Mouse (Mus musculus): ENCODE data around the gene Ltn1. TPM values are rescaled to one million over a fixed set of nuclear protein-coding genes. Genes with fewer than 3 reads are reported as not detected.

Gene Ltn1
- polyA plus RNA-seq, 1 experiment from 2014 or later, result 19.3 TPM

DNA sequence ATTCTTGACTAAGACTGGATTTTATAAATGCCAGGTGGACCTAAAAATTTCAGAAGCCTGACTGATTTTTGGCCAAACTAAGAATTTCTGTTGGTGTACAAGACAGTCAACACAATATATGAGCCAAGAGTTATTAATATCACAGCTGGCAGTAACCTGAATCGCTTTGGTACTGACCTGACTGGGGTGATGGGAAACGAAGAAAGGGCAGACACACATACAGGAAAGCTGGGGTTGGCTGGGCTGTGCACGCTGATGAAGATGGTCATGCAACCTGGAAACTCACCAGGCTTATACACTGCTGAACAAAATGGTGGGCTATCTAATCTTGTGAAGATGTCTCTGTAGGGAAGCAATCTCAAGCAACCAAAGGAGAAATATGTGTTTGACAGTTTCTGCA is 102.4 kb downstream of the Ltn1 start:
- ATAC-seq, result no peak
- 94% methylated on average over 3 of the region's 3 CpGs for WGBS

More for the DNA sequence above, 102.4 kb downstream of the Ltn1 start:
- Histone ChIP-seq H3K36me3 (ENCODE audit: control insufficient read depth, insufficient read depth, low read length) (no peaks in the 10 kb centered on the region), H3K4me1 (ENCODE audit: control insufficient read depth, insufficient read depth, low read length) (no peaks in the 10 kb centered on the region), H3K4me2 (ENCODE audit: low read depth, low read length) (no peak overlapping the region), H3K27ac (ENCODE audit: low read length) (no peak overlapping the region), H3K27me3 (replicated peaks; ENCODE audit: control insufficient read depth, insufficient read depth, low read length) (no peaks in the 10 kb centered on the region), H3K4me3 (ENCODE audit: low read length) (no peak overlapping the region), H3K9ac (ENCODE audit: low read depth, low read length) (no peak overlapping the region), H3K9me3 (ENCODE audit: control insufficient read depth, low read length) (no peaks in the 10 kb centered on the region)

Other genes with a start within 250 kb of the Ltn1 start
- 18.8 and 20.4 TPM in 2 replicates for gene N6amt1, start 78.4 kb downstream of the Ltn1 start, polyA plus RNA-seq (2015; fragmentation: Nextera tagmentation; extraction: Ambion mirVana)
- gene Rwdd2b, start 8.0 kb upstream of the Ltn1 start, polyA plus RNA-seq (2015; fragmentation: Nextera tagmentation; extraction: Ambion mirVana), result 15.2 and 17.4 TPM in 2 replicates
- 33.7 and 35.4 TPM in 2 replicates for gene Usp16, start 22.1 kb upstream of the Ltn1 start, polyA plus RNA-seq (2015; fragmentation: Nextera tagmentation; extraction: Ambion mirVana)
- gene Cct8, start 63.3 kb upstream of the Ltn1 start, polyA plus RNA-seq (2015; fragmentation: Nextera tagmentation; extraction: Ambion mirVana), result 357 and 397 TPM in 2 replicates
- 0.21 and 0.44 TPM in 2 replicates for gene Map3k7cl, start 120.7 kb upstream of the Ltn1 start, polyA plus RNA-seq (2015; fragmentation: Nextera tagmentation; extraction: Ambion mirVana)